Mouse (Mus musculus) MEL (cell line): ENCODE results near the gene Map3k6. TPM values are rescaled to one million over a fixed set of nuclear protein-coding genes. Genes with fewer than 3 reads are reported as not detected.

Source experiments
- DNase-seq: peaks from one replicate; pipeline ENCODE4 v3.0.0; 2011; ENCODE audit warnings: low read depth, low spot score
- H3K27ac ChIP-seq: 2 replicates; pipeline ENCODE4 v1.5.1; 2012; ENCODE audit warnings: low read depth, mild to moderate bottlenecking, control low read depth, low read length, moderate library complexity; ENCODE audit not compliant: control insufficient read depth
- H3K27me3 ChIP-seq, 2 experiments: fragments of 150-350 bp in 1 of 2; sonication (generic) in 1 of 2; 2 replicates each; pipeline ENCODE4 v1.6.1; 2012; ENCODE audit warnings: low read length in 2 of 2, mild to moderate bottlenecking in 2 of 2, improper control_type of control experiment in 1 of 2, moderate library complexity in 1 of 2; ENCODE audit not compliant: insufficient read depth in 2 of 2, control insufficient read depth in 1 of 2
- H3K36me3 ChIP-seq, 2 experiments: 2 replicates each; pipeline ENCODE4 v1.6.1; 2012 to 2014; ENCODE audit warnings: low read length in 2 of 2, improper control_type of control experiment in 1 of 2, inconsistent platforms in 1 of 2, mild to moderate bottlenecking in 1 of 2; ENCODE audit not compliant: insufficient read depth in 2 of 2, control insufficient read depth in 1 of 2
- H3K4me1 ChIP-seq, 2 experiments: fragments of 150-350 bp in 1 of 2; sonication (generic) in 1 of 2; 2 replicates each; pipeline ENCODE4 v1.6.1; 2012; ENCODE audit warnings: low read length in 2 of 2, improper control_type of control experiment in 1 of 2, mild to moderate bottlenecking in 1 of 2; ENCODE audit not compliant: insufficient read depth in 2 of 2, control insufficient read depth in 1 of 2
- H3K4me3 ChIP-seq, 2 experiments: fragments of 150-350 bp in 1 of 2; sonication (generic) in 1 of 2; 2 replicates each; pipeline ENCODE4 v1.5.1; 2012; ENCODE audit warnings: low read depth in 2 of 2, low read length in 2 of 2, mild to moderate bottlenecking in 2 of 2, moderate library complexity in 2 of 2, control low read depth in 1 of 2, improper control_type of control experiment in 1 of 2; ENCODE audit not compliant: control insufficient read depth in 1 of 2, insufficient read depth in 1 of 2
- H3K79me2 ChIP-seq: 2 replicates; pipeline ENCODE4 v1.6.1; 2012; ENCODE audit warnings: mild to moderate bottlenecking, low read length, moderate library complexity; ENCODE audit not compliant: control insufficient read depth, poor library complexity, insufficient read depth
- H3K9ac ChIP-seq: 2 replicates; pipeline ENCODE4 v1.6.1; 2012; ENCODE audit warnings: low read depth, mild to moderate bottlenecking, control low read depth, low read length, moderate library complexity; ENCODE audit not compliant: control insufficient read depth, poor library complexity, severe bottlenecking
- H3K9me3 ChIP-seq: fragments of 150-350 bp; sonication (generic); replicated peaks from 2 replicates; pipeline ENCODE4 v1.6.1; 2012; ENCODE audit warnings: mild to moderate bottlenecking, low read length, improper control_type of control experiment, moderate library complexity; ENCODE audit not compliant: insufficient read depth
- BHLHE40 ChIP-seq: IDR thresholded peaks from 2 replicates; pipeline ENCODE4 v1.6.1; 2012; ENCODE audit warnings: low read depth, mild to moderate bottlenecking, inconsistent platforms, low read length, improper control_type of control experiment, borderline replicate concordance
- CHD2 ChIP-seq: IDR thresholded peaks from 2 replicates; pipeline ENCODE4 v1.6.1; 2011; ENCODE audit warnings: low read length, improper control_type of control experiment
- CTCF ChIP-seq, 3 experiments: IDR thresholded peaks in 2 of 3; conservative IDR thresholded peaks in 1 of 3; 2 replicates each; pipeline ENCODE4 v1.5.1; 2011 to 2012; ENCODE audit warnings: low read length in 3 of 3, low read depth in 2 of 3, mild to moderate bottlenecking in 2 of 3, improper control_type of control experiment in 1 of 3, inconsistent platforms in 1 of 3, mixed read lengths in 1 of 3, moderate library complexity in 1 of 3; ENCODE audit not compliant: control insufficient read depth in 1 of 3, insufficient read depth in 1 of 3, poor library complexity in 1 of 3, severe bottlenecking in 1 of 3
- E2F4 ChIP-seq: IDR thresholded peaks from 2 replicates; pipeline ENCODE4 v1.6.1; 2011; ENCODE audit warnings: low read depth, low read length, improper control_type of control experiment, borderline replicate concordance
- GABPA ChIP-seq: IDR thresholded peaks from 2 replicates; pipeline ENCODE4 v1.6.1; 2012; ENCODE audit warnings: low read depth, mild to moderate bottlenecking, inconsistent platforms, low read length, improper control_type of control experiment, moderate library complexity
- HCFC1 ChIP-seq: IDR thresholded peaks from 2 replicates; pipeline ENCODE4 v1.6.1; 2012; ENCODE audit warnings: low read depth, mild to moderate bottlenecking, inconsistent platforms, low read length, improper control_type of control experiment, moderate library complexity
- MEF2A ChIP-seq: IDR thresholded peaks from 2 replicates; pipeline ENCODE4 v1.6.1; 2014; ENCODE audit warnings: low read depth, mild to moderate bottlenecking, inconsistent platforms, low read length, improper control_type of control experiment; ENCODE audit not compliant: poor library complexity, insufficient replicate concordance, severe bottlenecking; ENCODE audit errors: extremely low read depth
- MXI1 ChIP-seq: IDR thresholded peaks from 2 replicates; pipeline ENCODE4 v1.6.1; 2011; ENCODE audit warnings: mild to moderate bottlenecking, low read depth, low read length, improper control_type of control experiment
- MYB ChIP-seq: IDR thresholded peaks from 2 replicates; pipeline ENCODE4 v1.6.1; 2011; ENCODE audit warnings: mild to moderate bottlenecking, low read depth, low read length, improper control_type of control experiment
- NELFE ChIP-seq: IDR thresholded peaks from 2 replicates; pipeline ENCODE4 v1.6.1; 2011; ENCODE audit warnings: low read depth, low read length, improper control_type of control experiment
- NRF1 ChIP-seq: IDR thresholded peaks from 2 replicates; pipeline ENCODE4 v1.6.1; 2014; ENCODE audit warnings: low read depth, mild to moderate bottlenecking, inconsistent platforms, low read length, improper control_type of control experiment, moderate library complexity; ENCODE audit not compliant: poor library complexity, insufficient read depth, severe bottlenecking
- POLR2AphosphoS5 ChIP-seq: IDR thresholded peaks from 2 replicates; pipeline ENCODE4 v1.6.1; 2012; ENCODE audit warnings: low read depth, borderline replicate concordance, mild to moderate bottlenecking, inconsistent platforms, low read length, moderate library complexity, mixed read lengths
- RCOR1 ChIP-seq: IDR thresholded peaks from 2 replicates; pipeline ENCODE4 v1.6.1; 2012; ENCODE audit warnings: low read depth, mild to moderate bottlenecking, inconsistent platforms, low read length, improper control_type of control experiment
- SIN3A ChIP-seq: IDR thresholded peaks from 2 replicates; pipeline ENCODE4 v1.6.1; 2012; ENCODE audit warnings: low read length, improper control_type of control experiment, inconsistent platforms
- SMC3 ChIP-seq: IDR thresholded peaks from 2 replicates; pipeline ENCODE4 v1.6.1; 2011; ENCODE audit warnings: low read depth, low read length, improper control_type of control experiment
- TBP ChIP-seq: IDR thresholded peaks from 2 replicates; pipeline ENCODE4 v1.8.0; 2011; ENCODE audit warnings: low read depth, low read length, improper control_type of control experiment
- USF2 ChIP-seq, 2 experiments: IDR thresholded peaks; 2 replicates each; pipeline ENCODE4 v1.6.1; 2011 to 2012; ENCODE audit warnings: improper control_type of control experiment in 2 of 2, low read length in 2 of 2, borderline replicate concordance in 1 of 2, inconsistent platforms in 1 of 2, low read depth in 1 of 2, mild to moderate bottlenecking in 1 of 2; ENCODE audit not compliant: insufficient read depth in 1 of 2
- polyA plus RNA-seq, 2 experiments: library from polyadenylated mRNA; stranded (reverse) in 1 of 2; unstranded in 1 of 2; fragments of >175 nt in 1 of 2; fragments of >200 nt in 1 of 2; gene quantifications; 2 replicates each; pipeline versions ENCODE4 v1.2.1 to v1.2.4; 2012; ENCODE audit warnings: low replicate concordance in 2 of 2, low read depth in 1 of 2; ENCODE audit not compliant: insufficient read length in 2 of 2, insufficient read depth in 1 of 2, missing spikeins in 1 of 2
- total RNA-seq: library from RNA; depleted of rRNA; stranded (reverse); fragments of 300-350 nt; gene quantifications from 2 replicates; pipeline ENCODE4 v1.2.3, GENCODE M21; 2012

The Map3k6 gene
- total and polyA plus RNA-seq, 3 experiments = 19.1 to 21.9 TPM; not detected in 1

DNA sequence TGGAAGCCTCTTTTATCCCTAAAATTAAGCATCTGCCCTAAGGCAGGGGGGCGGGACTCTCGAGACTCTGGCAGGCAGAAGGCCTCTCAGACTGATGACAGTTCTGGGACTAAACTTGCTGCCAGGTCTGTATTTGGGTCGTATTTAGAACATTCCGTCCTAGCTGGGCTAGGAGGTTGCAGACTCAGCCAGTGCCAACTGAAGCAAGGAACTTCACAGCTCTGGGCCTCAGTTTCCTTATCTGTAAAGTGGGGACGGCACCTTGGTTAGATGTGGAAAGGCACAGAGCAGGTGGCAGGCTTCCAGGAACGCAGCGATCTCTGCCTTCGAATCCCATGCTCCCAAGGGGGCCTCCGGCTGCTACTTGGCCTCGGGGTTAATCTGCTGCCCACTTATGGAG is 14.5 kb upstream of the Map3k6 start:
- H3K4me3 ChIP-seq = no peak overlapping the region
- no peaks in the 10 kb centered on the region for H3K36me3 ChIP-seq

DNA sequence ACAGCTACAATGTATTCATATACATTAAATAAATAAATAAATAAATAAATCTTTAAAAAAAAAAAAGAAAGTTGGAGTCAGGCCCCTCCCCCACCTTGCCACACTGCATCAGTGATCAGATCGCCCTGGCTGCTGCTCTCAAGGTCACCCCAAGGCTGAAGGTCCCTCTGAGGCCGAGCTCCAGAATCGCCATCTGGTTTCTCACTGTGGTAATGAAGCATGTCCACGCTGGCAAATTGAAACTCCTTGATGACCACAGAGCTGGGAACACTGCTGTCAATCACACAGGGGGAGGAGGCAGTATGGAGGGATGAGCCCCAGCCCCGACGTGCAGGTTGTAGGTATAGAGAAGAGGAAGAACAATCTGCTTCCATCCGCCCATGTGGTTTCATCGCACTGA is 13.0 kb upstream of the Map3k6 start:
- Histone ChIP-seq H3K27ac (no peak overlapping the region), H3K4me3 (no peak overlapping the region), H3K4me1 (no peaks in the 10 kb centered on the region), H3K27me3 (no peaks in the 10 kb centered on the region), H3K9me3 (no peaks in the 10 kb centered on the region), H3K9ac (no peak overlapping the region), H3K36me3 (no peaks in the 10 kb centered on the region), H3K79me2 (no peaks in the 10 kb centered on the region)
- no peak for DNase-seq
- TF ChIP-seq E2F4 (no peak), CTCF (IDR thresholded peaks at IDR 0.05 in 2 of 3, conservative IDR thresholded peaks at IDR 0.05 in 1 of 3; ENCODE audit: control insufficient read depth in 1 of 3, insufficient read depth in 1 of 3, low read depth in 2 of 3, low read length in 3 of 3, poor library complexity in 1 of 3, severe bottlenecking in 1 of 3) (no peak), MEF2A (no peak), NELFE (no peak), CHD2 (no peak), GABPA (no peak), HCFC1 (no peak), RCOR1 (no peak), MYB (no peak), NRF1 (no peak), USF2 (IDR thresholded peaks at IDR 0.05; ENCODE audit: borderline replicate concordance in 1 of 2, insufficient read depth in 1 of 2, low read depth in 1 of 2, low read length in 2 of 2) (no peak), MXI1 (no peak), POLR2AphosphoS5 (no peak), BHLHE40 (no peak), SIN3A (no peak), SMC3 (no peak), TBP (no peak)

More for the DNA sequence above, 14.5 kb upstream of the Map3k6 start:
- Histone ChIP-seq H3K27me3 (no peaks in the 10 kb centered on the region), H3K9ac (no peak overlapping the region), H3K79me2 (no peaks in the 10 kb centered on the region), H3K4me1 (no peaks in the 10 kb centered on the region), H3K27ac (no peak overlapping the region), H3K9me3 (no peaks in the 10 kb centered on the region)
- TF ChIP-seq HCFC1 = no peak
- TF ChIP-seq USF2 (IDR thresholded peaks at IDR 0.05; ENCODE audit: borderline replicate concordance in 1 of 2, insufficient read depth in 1 of 2, low read depth in 1 of 2, low read length in 2 of 2) = no peak
- no peak for DNase-seq
